Mouse (Mus musculus): Measurements from ENCODE around the gene Xxylt1. TPM values are rescaled to one million over a fixed set of nuclear protein-coding genes. Genes with fewer than 3 reads are reported as not detected.
"Not testable (repeated sequence)": the region's sequence is repeated elsewhere in the genome, so short reads cannot be mapped to it uniquely, and the experiment has no call there.

Gene Xxylt1
- polyA plus RNA-seq, 1 experiment from 2014 or later = 13.7 TPM

GRCm38 (mm10) chr16:31008326-31008725, 72.9 kb downstream of the Xxylt1 start:
- no peak overlapping the region for H3K9ac ChIP-seq (ENCODE audit: low read depth, low read length)
- no peaks in the 10 kb centered on the region for H3K27me3 ChIP-seq (ENCODE audit: control insufficient read depth, insufficient read depth, low read depth, low read length)
- H3K9me3 ChIP-seq (replicated peaks; ENCODE audit: control insufficient read depth, low read length, poor library complexity, severe bottlenecking) = no peaks in the 10 kb centered on the region
- ATAC-seq = no peak
- H3K4me2 ChIP-seq (ENCODE audit: low read length) = no peak overlapping the region
- 74% methylated on average over 7 of the region's 7 CpGs for WGBS
- no peaks in the 10 kb centered on the region for H3K36me3 ChIP-seq (ENCODE audit: control insufficient read depth, insufficient read depth, low read length)
- peak overlapping the region; percentile 52; the same call in 1 of the 2 replicates for H3K27ac ChIP-seq (ENCODE audit: low read length)
- H3K4me3 ChIP-seq (ENCODE audit: low read depth, low read length) = no peak overlapping the region
- H3K4me1 ChIP-seq (ENCODE audit: control insufficient read depth, insufficient read depth, low read length) = peaks cover 10% of the 10 kb centered on the region

- H3K36me3 ChIP-seq (ENCODE audit: control insufficient read depth, insufficient read depth, low read length) = no peaks in the 10 kb centered on the region
- peaks cover 17% of the 10 kb centered on the region for H3K4me1 ChIP-seq (ENCODE audit: control insufficient read depth, insufficient read depth, low read length)
- WGBS = 94% methylated on average over 12 of the region's 12 CpGs
- no peak overlapping the region for H3K4me3 ChIP-seq (ENCODE audit: low read depth, low read length)
- no peak overlapping the region for H3K27ac ChIP-seq (ENCODE audit: low read length)
- H3K9ac ChIP-seq (ENCODE audit: low read depth, low read length) = no peak overlapping the region
- no peak for ATAC-seq
- no peaks in the 10 kb centered on the region for H3K27me3 ChIP-seq (ENCODE audit: control insufficient read depth, insufficient read depth, low read depth, low read length)
- no peak overlapping the region for H3K4me2 ChIP-seq (ENCODE audit: low read length)
- no peaks in the 10 kb centered on the region for H3K9me3 ChIP-seq (replicated peaks; ENCODE audit: control insufficient read depth, low read length, poor library complexity, severe bottlenecking)
These were observed 73.7 kb downstream of the Xxylt1 start for GRCm38 (mm10) chr16:31007582-31007981.

DNA sequence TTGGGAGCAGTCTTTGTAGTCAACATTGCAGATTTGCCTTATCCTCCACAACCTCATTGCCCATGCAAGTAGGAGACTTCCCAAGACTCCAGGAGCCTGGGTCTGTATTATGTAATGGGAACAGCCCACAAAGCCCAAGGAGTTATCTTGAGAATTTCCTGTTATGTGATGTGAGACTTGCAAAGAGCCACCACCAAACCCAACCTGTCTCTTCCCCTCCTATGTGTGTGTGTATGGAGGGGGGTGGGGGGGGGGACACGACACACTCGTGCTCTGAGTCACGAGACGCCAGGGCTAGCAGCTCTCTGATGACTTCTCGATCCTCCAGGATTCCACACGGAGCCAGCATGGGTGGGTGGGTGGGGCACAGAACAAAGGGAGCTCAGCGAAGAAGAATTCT, 75.5 kb downstream of the Xxylt1 start:
- H3K4me2 ChIP-seq (ENCODE audit: low read length) = no peak overlapping the region
- H3K27ac ChIP-seq (ENCODE audit: low read length) = no peak overlapping the region
- ATAC-seq = no peak
- no peak overlapping the region for H3K9ac ChIP-seq (ENCODE audit: low read depth, low read length)
- no peaks in the 10 kb centered on the region for H3K36me3 ChIP-seq (ENCODE audit: control insufficient read depth, insufficient read depth, low read length)
- H3K4me3 ChIP-seq (ENCODE audit: low read depth, low read length) = no peak overlapping the region
- no peaks in the 10 kb centered on the region for H3K9me3 ChIP-seq (replicated peaks; ENCODE audit: control insufficient read depth, low read length, poor library complexity, severe bottlenecking)
- H3K4me1 ChIP-seq (ENCODE audit: control insufficient read depth, insufficient read depth, low read length) = peaks cover 19% of the 10 kb centered on the region
- no peaks in the 10 kb centered on the region for H3K27me3 ChIP-seq (ENCODE audit: control insufficient read depth, insufficient read depth, low read depth, low read length)
- WGBS = 76% methylated on average over 7 of the region's 7 CpGs

DNA sequence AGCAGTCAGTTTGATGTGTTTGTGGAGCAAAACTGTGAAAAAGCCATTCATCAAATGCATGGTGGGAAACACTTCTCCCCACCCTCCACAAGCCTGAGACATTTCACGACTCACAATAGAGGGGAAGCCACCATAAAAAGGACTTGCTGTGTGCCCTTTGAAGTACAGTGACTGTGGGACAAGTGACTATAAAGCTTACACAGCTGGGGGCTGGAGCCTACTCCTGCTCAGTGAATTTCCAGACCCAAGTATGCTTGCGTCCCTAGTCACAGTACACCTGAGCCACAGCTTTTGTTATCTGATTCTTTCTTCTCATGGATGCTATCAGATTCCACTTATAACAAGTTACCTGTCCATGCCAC, 76.9 kb downstream of the Xxylt1 start:
- no peaks in the 10 kb centered on the region for H3K36me3 ChIP-seq (ENCODE audit: control insufficient read depth, insufficient read depth, low read length)
- no peak overlapping the region for H3K4me3 ChIP-seq (ENCODE audit: low read depth, low read length)
- H3K9ac ChIP-seq (ENCODE audit: low read depth, low read length) = 0 out of 2 replicates have a peak overlapping the region, but pooled peaks have one; percentile 14
- peaks cover 19% of the 10 kb centered on the region for H3K4me1 ChIP-seq (ENCODE audit: control insufficient read depth, insufficient read depth, low read length)
- 25% methylated on average over 2 of the region's 2 CpGs for WGBS
- H3K27ac ChIP-seq (ENCODE audit: low read length) = peak overlapping the region; percentile 47
- no peaks in the 10 kb centered on the region for H3K27me3 ChIP-seq (ENCODE audit: control insufficient read depth, insufficient read depth, low read depth, low read length)
- H3K9me3 ChIP-seq (replicated peaks; ENCODE audit: control insufficient read depth, low read length, poor library complexity, severe bottlenecking) = no peaks in the 10 kb centered on the region
- no peak overlapping the region for H3K4me2 ChIP-seq (ENCODE audit: low read length)
- ATAC-seq = peak; percentile 23; the same call in 1 of the 2 replicates

GRCm38 (mm10) chr16:31003592-31004320, 77.5 kb downstream of the Xxylt1 start:
- WGBS = 12% methylated on average over 10 of the region's 10 CpGs
- peaks cover 18% of the 10 kb centered on the region for H3K4me1 ChIP-seq (ENCODE audit: control insufficient read depth, insufficient read depth, low read length)
- not testable (repeated sequence) for ATAC-seq

DNA sequence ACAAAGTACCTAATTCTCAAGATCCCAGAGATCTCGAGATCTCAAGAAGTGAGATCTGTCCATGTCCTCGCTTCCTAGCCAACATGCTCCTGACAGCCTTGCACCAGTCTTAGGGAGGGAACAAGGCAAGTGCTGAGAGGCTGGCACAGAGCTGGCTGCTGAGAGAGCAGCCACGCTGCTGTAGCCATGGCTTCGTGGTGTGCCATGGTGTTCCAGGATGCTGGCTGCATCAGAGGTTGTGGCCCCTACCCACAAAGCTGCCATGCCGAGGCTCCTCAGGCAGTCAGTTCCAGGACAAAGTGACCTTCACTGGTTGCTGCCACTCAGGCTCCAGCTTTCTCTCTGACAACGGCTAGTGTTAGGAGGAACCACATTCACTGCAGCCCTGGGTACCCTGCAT, 78.3 kb downstream of the Xxylt1 start:
- peak; percentile 32; the same call in 1 of the 2 replicates for ATAC-seq
- Histone ChIP-seq H3K4me1 (ENCODE audit: control insufficient read depth, insufficient read depth, low read length) (peaks cover 16% of the 10 kb centered on the region), H3K27ac (ENCODE audit: low read length) (no peak overlapping the region), H3K4me3 (ENCODE audit: low read depth, low read length) (no peak overlapping the region), H3K4me2 (ENCODE audit: low read length) (no peak overlapping the region), H3K9me3 (replicated peaks; ENCODE audit: control insufficient read depth, low read length, poor library complexity, severe bottlenecking) (no peaks in the 10 kb centered on the region), H3K9ac (ENCODE audit: low read depth, low read length) (no peak overlapping the region), H3K27me3 (ENCODE audit: control insufficient read depth, insufficient read depth, low read depth, low read length) (no peaks in the 10 kb centered on the region), H3K36me3 (ENCODE audit: control insufficient read depth, insufficient read depth, low read length) (no peaks in the 10 kb centered on the region)
- WGBS = 59% methylated on average over 6 of the region's 6 CpGs

More at GRCm38 (mm10) chr16:31003592-31004320, 77.5 kb downstream of the Xxylt1 start:
- H3K27me3 ChIP-seq (ENCODE audit: control insufficient read depth, insufficient read depth, low read depth, low read length); H3K4me3 ChIP-seq (ENCODE audit: low read depth, low read length); H3K9me3 ChIP-seq (replicated peaks; ENCODE audit: control insufficient read depth, low read length, poor library complexity, severe bottlenecking); H3K36me3 ChIP-seq (ENCODE audit: control insufficient read depth, insufficient read depth, low read length): not testable (repeated sequence)
- Histone ChIP-seq H3K27ac (ENCODE audit: low read length) (peak overlapping the region; percentile 47), H3K9ac (ENCODE audit: low read depth, low read length) (0 out of 2 replicates have a peak overlapping the region, but pooled peaks have one; percentile 14), H3K4me2 (ENCODE audit: low read length) (peak overlapping the region; percentile 7; the same call in 1 of the 2 replicates)

- Histone ChIP-seq H3K36me3 (ENCODE audit: control insufficient read depth, insufficient read depth, low read length) (no peaks in the 10 kb centered on the region), H3K4me2 (ENCODE audit: low read length) (no peak overlapping the region), H3K9ac (ENCODE audit: low read depth, low read length) (no peak overlapping the region), H3K4me3 (ENCODE audit: low read depth, low read length) (no peak overlapping the region), H3K27me3 (ENCODE audit: control insufficient read depth, insufficient read depth, low read depth, low read length) (no peaks in the 10 kb centered on the region), H3K9me3 (replicated peaks; ENCODE audit: control insufficient read depth, low read length, poor library complexity, severe bottlenecking) (no peaks in the 10 kb centered on the region), H3K4me1 (ENCODE audit: control insufficient read depth, insufficient read depth, low read length) (peaks cover 16% of the 10 kb centered on the region), H3K27ac (ENCODE audit: low read length) (no peak overlapping the region)
- 83% methylated on average over 6 of the region's 6 CpGs for WGBS
- ATAC-seq = peak; percentile 27; the same call in 1 of the 2 replicates
These were observed 79.1 kb downstream of the Xxylt1 start for GRCm38 (mm10) chr16:31002117-31002516.

- Histone ChIP-seq H3K9me3 (replicated peaks; ENCODE audit: control insufficient read depth, low read length, poor library complexity, severe bottlenecking) (no peaks in the 10 kb centered on the region), H3K9ac (ENCODE audit: low read depth, low read length) (no peak overlapping the region), H3K27ac (ENCODE audit: low read length) (no peak overlapping the region), H3K36me3 (ENCODE audit: control insufficient read depth, insufficient read depth, low read length) (no peaks in the 10 kb centered on the region), H3K4me3 (ENCODE audit: low read depth, low read length) (no peak overlapping the region), H3K4me1 (ENCODE audit: control insufficient read depth, insufficient read depth, low read length) (peaks cover 10% of the 10 kb centered on the region), H3K27me3 (ENCODE audit: control insufficient read depth, insufficient read depth, low read depth, low read length) (no peaks in the 10 kb centered on the region), H3K4me2 (ENCODE audit: low read length) (no peak overlapping the region)
- ATAC-seq = no peak
- WGBS = 88% methylated on average over 2 of the region's 2 CpGs
These were observed 82.5 kb downstream of the Xxylt1 start for GRCm38 (mm10) chr16:30998711-30999110.

DNA sequence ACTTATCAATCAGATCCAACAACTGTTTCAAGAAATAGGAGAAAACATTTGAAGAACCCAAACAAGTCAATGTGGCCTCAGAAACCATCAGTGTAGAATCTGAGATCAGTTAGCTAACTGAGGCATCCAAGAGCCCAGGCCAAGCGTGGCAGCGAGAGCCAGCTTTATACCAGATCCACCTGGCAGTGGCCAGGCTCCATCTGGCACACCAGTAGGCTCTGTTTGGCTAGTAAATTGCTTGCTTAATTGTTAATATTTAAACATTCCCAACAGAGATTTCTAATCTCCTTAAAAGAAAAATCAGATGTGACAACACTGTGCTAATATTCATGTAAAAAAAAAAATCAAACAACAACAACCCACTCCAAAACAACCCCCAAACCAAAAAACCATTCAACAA, 83.2 kb downstream of the Xxylt1 start:
- no peak for ATAC-seq
- no peaks in the 10 kb centered on the region for H3K36me3 ChIP-seq (ENCODE audit: control insufficient read depth, insufficient read depth, low read length)
- no peak overlapping the region for H3K9ac ChIP-seq (ENCODE audit: low read depth, low read length)
- no peaks in the 10 kb centered on the region for H3K27me3 ChIP-seq (ENCODE audit: control insufficient read depth, insufficient read depth, low read depth, low read length)
- H3K9me3 ChIP-seq (replicated peaks; ENCODE audit: control insufficient read depth, low read length, poor library complexity, severe bottlenecking) = no peaks in the 10 kb centered on the region
- no peak overlapping the region for H3K4me3 ChIP-seq (ENCODE audit: low read depth, low read length)
- WGBS = 79% methylated on average over 2 of the region's 2 CpGs
- H3K4me1 ChIP-seq (ENCODE audit: control insufficient read depth, insufficient read depth, low read length) = peaks cover 6% of the 10 kb centered on the region
- no peak overlapping the region for H3K27ac ChIP-seq (ENCODE audit: low read length)
- no peak overlapping the region for H3K4me2 ChIP-seq (ENCODE audit: low read length)

All from midbrain, embryonic 16.5 days (tissue).